Mouse (Mus musculus) embryonic fibroblast, embryonic 13.5 days (primary cell): ENCODE data around the gene Tpbpa. TPM values are rescaled to one million over a fixed set of nuclear protein-coding genes. Genes with fewer than 3 reads are reported as not detected.

Experiments
- H3K27ac ChIP-seq: 2 replicates; pipeline ENCODE4 v1.5.1; 2012; ENCODE audit warnings: low read length, control low read depth, inconsistent platforms; ENCODE audit not compliant: insufficient read depth
- H3K4me1 ChIP-seq: 2 replicates; pipeline ENCODE4 v1.6.1; 2011; ENCODE audit warnings: low read length; ENCODE audit not compliant: control insufficient read depth, insufficient read depth
- H3K4me3 ChIP-seq: 2 replicates; pipeline ENCODE4 v1.5.1; 2011; ENCODE audit warnings: mild to moderate bottlenecking, control low read depth, low read length; ENCODE audit not compliant: insufficient read depth
- CTCF ChIP-seq: IDR thresholded peaks from 2 replicates; pipeline ENCODE4 v1.5.1; 2011; ENCODE audit warnings: mild to moderate bottlenecking, control low read depth, low read length, moderate library complexity, borderline replicate concordance; ENCODE audit not compliant: insufficient read depth
- POLR2A ChIP-seq: IDR thresholded peaks from 2 replicates; pipeline ENCODE4 v1.6.1; 2011; ENCODE audit warnings: low read depth, mild to moderate bottlenecking, control low read depth, low read length, moderate library complexity
- polyA plus RNA-seq: library from polyadenylated mRNA; stranded (reverse); fragments of >200 nt; gene quantifications from 2 replicates; pipeline ENCODE4 v1.2.4, GENCODE M21; 2011; ENCODE audit warnings: low read depth; ENCODE audit not compliant: missing spikeins, insufficient read length

The Tpbpa gene
- polyA plus RNA-seq, 1 experiment: not detected

DNA sequence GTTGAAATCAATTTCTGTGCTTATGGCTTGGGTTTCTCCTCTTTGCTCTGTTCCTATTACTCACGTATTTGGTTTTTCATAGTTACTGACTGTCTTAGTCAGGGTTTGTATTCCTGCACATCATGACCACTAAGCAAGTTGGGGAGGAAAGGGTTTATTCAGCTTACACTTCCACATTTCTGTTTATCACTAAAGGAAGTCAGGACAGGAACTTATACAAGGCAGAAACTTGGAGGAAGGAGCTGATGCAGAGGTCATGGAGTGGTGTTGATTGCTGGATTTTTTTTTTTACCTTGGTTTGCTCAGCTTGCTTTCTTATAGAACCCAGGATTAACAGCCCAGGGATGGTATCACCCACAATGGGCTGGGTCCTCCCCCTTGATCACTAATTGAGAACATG, 49.5 kb downstream of the Tpbpa start:
- H3K4me1 ChIP-seq: no peaks in the 10 kb centered on the region
- TF ChIP-seq POLR2A: no peak
- TF ChIP-seq CTCF: no peak
- no peak overlapping the region for H3K27ac ChIP-seq
- no peak overlapping the region for H3K4me3 ChIP-seq

Other genes with a start within 250 kb of the Tpbpa start
- not detected in 2 replicates for gene BC051665, start 155.6 kb downstream of the Tpbpa start, polyA plus RNA-seq
- gene Ctsll3, start 139.1 kb downstream of the Tpbpa start, polyA plus RNA-seq: not detected in 2 replicates
- not detected in 2 replicates for gene 4930486L24Rik, start 77.5 kb downstream of the Tpbpa start, polyA plus RNA-seq
- not detected in 2 replicates for gene Gm49392, start 45.1 kb downstream of the Tpbpa start, polyA plus RNA-seq
- 3.3 and 3.7 TPM in 2 replicates for gene Ctla2b, start 44.5 kb downstream of the Tpbpa start, polyA plus RNA-seq
- gene Tpbpb, start 37.1 kb downstream of the Tpbpa start, polyA plus RNA-seq: not detected in 2 replicates
- 0.95 TPM in 1 of 2 replicates, not detected in the other for gene Gm49393, start 6.4 kb downstream of the Tpbpa start, polyA plus RNA-seq
- gene Gm49391, start 5.4 kb downstream of the Tpbpa start, polyA plus RNA-seq: not detected in 2 replicates
- gene Ctla2a, start 5.4 kb downstream of the Tpbpa start, polyA plus RNA-seq: 27.8 and 47.8 TPM in 2 replicates
- not detected in 2 replicates for gene Ctsj, start 64.0 kb upstream of the Tpbpa start, polyA plus RNA-seq
- not detected in 2 replicates for gene Ctsq, start 98.6 kb upstream of the Tpbpa start, polyA plus RNA-seq
- not detected in 2 replicates for gene Ctsr, start 222.3 kb upstream of the Tpbpa start, polyA plus RNA-seq